Mouse (Mus musculus): ENCODE measurements around the gene Hspa12b. TPM values are rescaled to one million over a fixed set of nuclear protein-coding genes. Genes with fewer than 3 reads are reported as not detected.

Hspa12b gene
- polyA plus RNA-seq, 1 experiment from 2014 or later: 6.0 TPM

DNA sequence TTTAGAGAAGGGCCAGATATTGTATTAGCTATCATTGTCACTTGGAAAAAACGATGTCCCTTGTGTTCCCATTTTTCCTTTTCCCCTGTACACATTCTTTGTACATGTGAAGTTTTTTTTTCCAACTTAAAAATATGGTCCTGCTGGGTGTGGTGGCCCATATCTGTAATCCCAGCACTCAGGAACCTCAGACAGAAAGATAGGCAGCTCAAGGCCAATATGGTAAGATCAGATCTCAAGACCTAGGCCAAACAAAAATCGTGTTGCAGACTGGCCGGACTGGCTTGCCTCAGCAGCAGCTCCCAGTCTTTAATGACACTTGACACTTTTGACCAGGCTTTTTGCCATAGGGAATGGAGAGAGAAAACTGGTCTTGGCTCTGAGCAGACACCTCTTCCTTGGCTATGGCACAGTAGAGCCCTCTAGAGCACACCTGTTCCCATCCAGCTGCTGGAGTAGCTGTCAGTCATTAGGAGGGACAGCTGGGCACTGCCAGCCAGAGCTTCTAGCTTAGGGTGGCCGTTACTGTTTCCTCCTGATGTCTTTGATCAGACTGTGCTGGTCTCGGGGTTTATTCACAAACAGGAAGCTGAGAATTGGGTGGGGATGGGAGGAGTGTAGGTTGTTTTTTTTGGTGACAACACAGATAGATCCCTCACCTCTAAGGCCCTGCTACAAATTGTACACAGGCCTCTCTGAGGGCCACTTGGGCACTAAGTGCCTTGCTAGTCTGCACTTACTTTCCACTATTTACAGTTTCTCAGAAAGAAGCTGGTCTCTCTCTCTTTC lies 62.6 kb downstream of the Hspa12b start:
- H3K4me2 ChIP-seq: no peak overlapping the region; the same call in 1 of the 2 replicates
- 42% methylated on average over 5 of the region's 5 CpGs for WGBS
- H3K36me3 ChIP-seq: peaks cover 21% of the 10 kb centered on the region
- H3K27me3 ChIP-seq (replicated peaks): no peaks in the 10 kb centered on the region
- peak overlapping the region; percentile 43 for H3K27ac ChIP-seq (replicated peaks)
- H3K4me3 ChIP-seq (replicated peaks): no peak overlapping the region
- H3K9me3 ChIP-seq (replicated peaks): no peaks in the 10 kb centered on the region
- H3K4me1 ChIP-seq: peaks cover 41% of the 10 kb centered on the region
- ATAC-seq (ENCODE audit: low FRiP score): no peak
- no peak overlapping the region; the same call in 1 of the 2 replicates for H3K9ac ChIP-seq (replicated peaks)

GRCm38 (mm10) chr2:131190344-131191004 lies 63.4 kb downstream of the Hspa12b start:
- H3K27me3 ChIP-seq (replicated peaks): no peaks in the 10 kb centered on the region
- peak overlapping the region; percentile 43 for H3K27ac ChIP-seq (replicated peaks)
- H3K9ac ChIP-seq (replicated peaks): peak overlapping the region; percentile 4; the same call in 1 of the 2 replicates
- no peak overlapping the region for H3K4me3 ChIP-seq (replicated peaks)
- peaks cover 41% of the 10 kb centered on the region for H3K4me1 ChIP-seq
- ATAC-seq (ENCODE audit: low FRiP score): no peak
- H3K36me3 ChIP-seq: peaks cover 26% of the 10 kb centered on the region
- H3K9me3 ChIP-seq (replicated peaks): no peaks in the 10 kb centered on the region
- H3K4me2 ChIP-seq: no peak overlapping the region
- 13% methylated on average over 10 of the region's 10 CpGs for WGBS

DNA sequence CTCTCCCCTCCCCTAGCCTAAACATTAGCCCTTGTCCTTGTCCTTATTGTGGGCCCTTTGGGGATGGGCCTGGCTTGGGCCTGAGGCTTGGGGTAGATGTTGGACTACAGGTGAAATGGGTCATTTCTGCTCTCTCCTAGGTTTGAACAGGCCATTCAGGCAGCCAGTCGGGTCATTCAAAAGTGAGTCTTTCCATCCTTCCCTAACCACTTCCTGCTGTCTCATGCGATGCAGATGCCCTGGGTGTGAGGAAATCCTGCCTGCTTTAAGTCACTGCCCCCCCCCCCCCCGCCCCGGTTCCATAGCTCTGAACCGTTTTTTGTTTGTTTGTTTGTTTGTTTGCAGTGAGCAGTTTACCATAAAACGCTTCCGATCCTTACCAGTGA lies 63.9 kb downstream of the Hspa12b start:
- Histone ChIP-seq H3K27ac (replicated peaks) (peak overlapping the region; percentile 43; the same call in 1 of the 2 replicates), H3K9ac (replicated peaks) (peak overlapping the region; percentile 4; the same call in 1 of the 2 replicates), H3K9me3 (replicated peaks) (no peaks in the 10 kb centered on the region)

More for the DNA sequence above, 63.9 kb downstream of the Hspa12b start:
- Histone ChIP-seq H3K4me2 (no peak overlapping the region), H3K27me3 (replicated peaks) (no peaks in the 10 kb centered on the region), H3K4me3 (replicated peaks) (no peak overlapping the region), H3K36me3 (peaks cover 26% of the 10 kb centered on the region), H3K4me1 (peaks cover 40% of the 10 kb centered on the region)
- 60% methylated on average over 7 of the region's 7 CpGs for WGBS
- no peak for ATAC-seq (ENCODE audit: low FRiP score)

Other genes starting within 250 kb of the Hspa12b start
- 75.5 and 85.3 TPM in 2 replicates for gene 4930402H24Rik, start 220.9 kb upstream of the Hspa12b start, polyA plus RNA-seq (2015; fragmentation: Nextera tagmentation; extraction: Ambion mirVana)
- gene Atrn, start 220.8 kb upstream of the Hspa12b start, polyA plus RNA-seq (2015; fragmentation: Nextera tagmentation; extraction: Ambion mirVana): 12.5 and 13.7 TPM in 2 replicates
- 46.4 and 52.1 TPM in 2 replicates for gene Gfra4, start 84.2 kb upstream of the Hspa12b start, polyA plus RNA-seq (2015; fragmentation: Nextera tagmentation; extraction: Ambion mirVana)
- 2.0 and 2.9 TPM in 2 replicates for gene Adam33, start 63.5 kb upstream of the Hspa12b start, polyA plus RNA-seq (2015; fragmentation: Nextera tagmentation; extraction: Ambion mirVana)
- 0.23 and 0.36 TPM in 2 replicates for gene Siglec1, start 40.5 kb upstream of the Hspa12b start, polyA plus RNA-seq (2015; fragmentation: Nextera tagmentation; extraction: Ambion mirVana)
- gene Gm11037, start 6.2 kb downstream of the Hspa12b start, polyA plus RNA-seq (2015; fragmentation: Nextera tagmentation; extraction: Ambion mirVana): not detected in 2 replicates
- gene 1700037H04Rik, start 32.8 kb downstream of the Hspa12b start, polyA plus RNA-seq (2015; fragmentation: Nextera tagmentation; extraction: Ambion mirVana): 79.1 and 83.2 TPM in 2 replicates
- 11.5 and 12.6 TPM in 2 replicates for gene Cenpb, start 52.8 kb downstream of the Hspa12b start, polyA plus RNA-seq (2015; fragmentation: Nextera tagmentation; extraction: Ambion mirVana)
- 21.0 and 31.3 TPM in 2 replicates for gene Cdc25b, start 59.7 kb downstream of the Hspa12b start, polyA plus RNA-seq (2015; fragmentation: Nextera tagmentation; extraction: Ambion mirVana)
- 7.6 and 8.0 TPM in 2 replicates for gene Spef1, start 60.0 kb downstream of the Hspa12b start, polyA plus RNA-seq (2015; fragmentation: Nextera tagmentation; extraction: Ambion mirVana)
- gene Ap5s1, start 79.8 kb downstream of the Hspa12b start, polyA plus RNA-seq (2015; fragmentation: Nextera tagmentation; extraction: Ambion mirVana): 33.6 and 35.2 TPM in 2 replicates
- gene Mavs, start 106.8 kb downstream of the Hspa12b start, polyA plus RNA-seq (2015; fragmentation: Nextera tagmentation; extraction: Ambion mirVana): 6.4 and 9.0 TPM in 2 replicates
- 22.8 and 23.6 TPM in 2 replicates for gene Pank2, start 135.2 kb downstream of the Hspa12b start, polyA plus RNA-seq (2015; fragmentation: Nextera tagmentation; extraction: Ambion mirVana)
- 13.2 and 14.9 TPM in 2 replicates for gene Rnf24, start 225.6 kb downstream of the Hspa12b start, polyA plus RNA-seq (2015; fragmentation: Nextera tagmentation; extraction: Ambion mirVana)